Comparison of ENCODE assay signal across 7 mouse cellular contexts in the genomic region with DNA sequence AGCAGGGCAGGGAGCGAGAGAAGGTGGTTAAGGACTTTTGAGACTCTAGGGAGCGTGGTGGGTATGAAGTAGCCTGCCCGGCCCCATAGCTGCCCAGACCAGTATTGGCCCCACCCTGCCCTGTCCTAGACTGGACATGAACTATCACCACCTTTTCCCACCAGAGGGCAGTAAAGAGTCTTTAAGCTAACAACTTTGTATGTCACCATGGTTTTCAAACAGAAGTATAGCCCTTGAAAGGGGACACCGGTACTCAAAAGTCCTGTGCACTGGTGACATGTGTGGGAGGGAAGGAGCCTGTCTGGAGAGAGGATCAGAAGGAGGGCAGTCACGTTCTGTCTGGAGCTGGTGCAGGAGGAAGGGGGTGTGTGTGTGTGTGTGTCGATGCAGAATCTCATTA. TPM values are rescaled to one million over a fixed set of nuclear protein-coding genes. Genes with fewer than 3 reads are reported as not detected.
DNase-seq lines count a peak whose midpoint lies in the region; ATAC-seq lines count a peak whose summit lies in the region.

No protein-coding gene starts in this region.

- H3K4me2 ChIP-seq in forebrain, embryonic 15.5 days (replicated peaks): no peak overlapping the region
- H3K4me2 ChIP-seq in intestine, embryonic 15.5 days (replicated peaks): no peak overlapping the region
- H3K4me2 ChIP-seq in liver, embryonic 13.5 days: no peak overlapping the region

- no peak overlapping the region for H3K4me3 ChIP-seq in forebrain, embryonic 15.5 days
- no peak overlapping the region for H3K4me3 ChIP-seq in intestine, embryonic 15.5 days (replicated peaks)
- H3K4me3 ChIP-seq in liver, embryonic 13.5 days (replicated peaks): no peak overlapping the region

- no peaks in the 10 kb centered on the region for H3K36me3 ChIP-seq in forebrain, embryonic 15.5 days
- no peaks in the 10 kb centered on the region for H3K36me3 ChIP-seq in intestine, embryonic 15.5 days
- no peaks in the 10 kb centered on the region for H3K36me3 ChIP-seq in liver, embryonic 13.5 days

- H3K27ac ChIP-seq in forebrain, embryonic 15.5 days (replicated peaks): no peak overlapping the region
- no peak overlapping the region for H3K27ac ChIP-seq in intestine, embryonic 15.5 days
- H3K27ac ChIP-seq in liver, embryonic 13.5 days: no peak overlapping the region

- WGBS in forebrain, embryonic 15.5 days: 33% methylated on average over 6 of the region's 6 CpGs
- 31% methylated on average over 6 of the region's 6 CpGs for WGBS in intestine, embryonic 15.5 days
- 22% methylated on average over 6 of the region's 6 CpGs for WGBS in liver, embryonic 13.5 days (ENCODE audit: insufficient replicate concordance)

- peak; percentile 46 for DNase-seq in 3134 (ENCODE audit: extremely low read depth, insufficient read length, low spot score)
- DNase-seq in 3T3-L1 (ENCODE audit: low read depth, low spot score): peak; percentile 91
- DNase-seq in c-Kit-positive CD71-positive TER-119-negative erythroid progenitor cells, embryonic 14.5 days (ENCODE audit: low read depth): peak; percentile 55
- peak; percentile 45 for DNase-seq in liver, embryonic 13.5 days
- DNase-seq in retina, adult 2 months (ENCODE audit: low read depth, low spot score): peak; percentile 56

- no peaks in the 10 kb centered on the region for H3K27me3 ChIP-seq in forebrain, embryonic 15.5 days
- no peaks in the 10 kb centered on the region for H3K27me3 ChIP-seq in intestine, embryonic 15.5 days (replicated peaks)
- H3K27me3 ChIP-seq in liver, embryonic 13.5 days: no peaks in the 10 kb centered on the region

- H3K9ac ChIP-seq in forebrain, embryonic 15.5 days (replicated peaks): no peak overlapping the region
- H3K9ac ChIP-seq in intestine, embryonic 15.5 days: no peak overlapping the region
- H3K9ac ChIP-seq in liver, embryonic 13.5 days: no peak overlapping the region

- peaks cover 11% of the 10 kb centered on the region; the same call in 1 of the 2 replicates for H3K4me1 ChIP-seq in forebrain, embryonic 15.5 days
- H3K4me1 ChIP-seq in intestine, embryonic 15.5 days (replicated peaks): peaks cover 15% of the 10 kb centered on the region
- peaks cover 28% of the 10 kb centered on the region for H3K4me1 ChIP-seq in liver, embryonic 13.5 days (replicated peaks)

- H3K9me3 ChIP-seq in forebrain, embryonic 15.5 days: no peaks in the 10 kb centered on the region
- no peaks in the 10 kb centered on the region for H3K9me3 ChIP-seq in intestine, embryonic 15.5 days
- H3K9me3 ChIP-seq in liver, embryonic 13.5 days (replicated peaks): no peaks in the 10 kb centered on the region

- ATAC-seq in forebrain, embryonic 15.5 days (replicated peaks): peak; percentile 49
- peak; percentile 69 for ATAC-seq in intestine, embryonic 15.5 days
- ATAC-seq in liver, embryonic 13.5 days (ENCODE audit: low read depth): peak; percentile 43; the same call in 1 of the 2 replicates

RNA-seq across cellular contexts. Expression of a gene that starts 18.7 kb away (rescaled TPM):
- polyA plus RNA-seq in forebrain, embryonic 15.5 days (2015; fragmentation: Nextera tagmentation; extraction: Ambion mirVana): 43.9 and 49.8 TPM in 2 replicates
- polyA plus RNA-seq in intestine, embryonic 15.5 days (2015; fragmentation: Nextera tagmentation; extraction: Ambion mirVana): 66.3 and 69.1 TPM in 2 replicates
- 17.9 and 21.1 TPM in 2 replicates for polyA plus RNA-seq in liver, embryonic 13.5 days (2015; fragmentation: Nextera tagmentation; extraction: Ambion mirVana)

RNA-seq across cellular contexts. Expression of a gene that starts 20.6 kb away (rescaled TPM):
- 12.9 and 13.7 TPM in 2 replicates for polyA plus RNA-seq in forebrain, embryonic 15.5 days (2015; fragmentation: Nextera tagmentation; extraction: Ambion mirVana)
- 2.5 and 2.6 TPM in 2 replicates for polyA plus RNA-seq in intestine, embryonic 15.5 days (2015; fragmentation: Nextera tagmentation; extraction: Ambion mirVana)
- 1.4 and 1.8 TPM in 2 replicates for polyA plus RNA-seq in liver, embryonic 13.5 days (2015; fragmentation: Nextera tagmentation; extraction: Ambion mirVana)

RNA-seq across cellular contexts. Expression of a gene that starts 20.7 kb away (rescaled TPM):
- 52.4 and 54.6 TPM in 2 replicates for polyA plus RNA-seq in forebrain, embryonic 15.5 days (2015; fragmentation: Nextera tagmentation; extraction: Ambion mirVana)
- 13.9 and 15.3 TPM in 2 replicates for polyA plus RNA-seq in intestine, embryonic 15.5 days (2015; fragmentation: Nextera tagmentation; extraction: Ambion mirVana)
- 1.5 and 1.6 TPM in 2 replicates for polyA plus RNA-seq in liver, embryonic 13.5 days (2015; fragmentation: Nextera tagmentation; extraction: Ambion mirVana)

RNA-seq across cellular contexts. Expression of a gene that starts 50.9 kb away (rescaled TPM):
- 302 and 313 TPM in 2 replicates for polyA plus RNA-seq in forebrain, embryonic 15.5 days (2015; fragmentation: Nextera tagmentation; extraction: Ambion mirVana)
- 335 and 348 TPM in 2 replicates for polyA plus RNA-seq in intestine, embryonic 15.5 days (2015; fragmentation: Nextera tagmentation; extraction: Ambion mirVana)
- polyA plus RNA-seq in liver, embryonic 13.5 days (2015; fragmentation: Nextera tagmentation; extraction: Ambion mirVana): 236 and 242 TPM in 2 replicates

RNA-seq across cellular contexts. Expression of a gene that starts 58.6 kb away (rescaled TPM):
- polyA plus RNA-seq in forebrain, embryonic 15.5 days (2015; fragmentation: Nextera tagmentation; extraction: Ambion mirVana): 0.09 and 0.18 TPM in 2 replicates
- polyA plus RNA-seq in intestine, embryonic 15.5 days (2015; fragmentation: Nextera tagmentation; extraction: Ambion mirVana): 5.1 and 5.6 TPM in 2 replicates
- polyA plus RNA-seq in liver, embryonic 13.5 days (2015; fragmentation: Nextera tagmentation; extraction: Ambion mirVana): 0.20 and 0.22 TPM in 2 replicates
